Mouse (Mus musculus) myocyte (in vitro differentiated cells): ENCODE results near the gene Gramd1b. TPM values are rescaled to one million over a fixed set of nuclear protein-coding genes. Genes with fewer than 3 reads are reported as not detected.

ENCODE experiments used
- H3K27me3 ChIP-seq: one replicate; pipeline ENCODE4 v1.6.1; 2011; ENCODE audit not compliant: control insufficient read depth, insufficient read depth, insufficient read length
- H3K36me3 ChIP-seq: one replicate; pipeline ENCODE4 v1.6.1; 2011; ENCODE audit not compliant: control insufficient read depth, insufficient read depth
- H3K4me2 ChIP-seq: one replicate; pipeline ENCODE4 v1.6.1; 2011; ENCODE audit warnings: low read depth, control low read depth
- H3K4me3 ChIP-seq: one replicate; pipeline ENCODE4 v1.5.1; 2011; ENCODE audit warnings: mild to moderate bottlenecking, control low read depth, moderate library complexity
- H3K79me2 ChIP-seq: one replicate; pipeline ENCODE4 v1.6.1; 2011; ENCODE audit not compliant: control insufficient read depth, insufficient read depth
- H3ac ChIP-seq: one replicate; pipeline ENCODE4 v1.6.1; 2011; ENCODE audit not compliant: control insufficient read depth, insufficient read length
- CEBPB ChIP-seq: IDR thresholded peaks from 2 replicates; pipeline ENCODE4 v1.6.1; 2011; ENCODE audit warnings: mild to moderate bottlenecking, moderate library complexity; ENCODE audit not compliant: poor library complexity, insufficient read depth, severe bottlenecking
- E2F4 ChIP-seq: IDR thresholded peaks from one replicate; pipeline ENCODE4 v1.6.1; 2011; ENCODE audit warnings: mild to moderate bottlenecking, control low read depth, moderate library complexity; ENCODE audit not compliant: insufficient read depth
- MAX ChIP-seq: IDR thresholded peaks from one replicate; pipeline ENCODE4 v1.6.1; 2011; ENCODE audit warnings: low read depth, mild to moderate bottlenecking, control low read depth
- MYOD1 ChIP-seq, 3 experiments: IDR thresholded peaks; one replicate each; pipeline ENCODE4 v1.6.1; 2011; ENCODE audit warnings: control low read depth in 2 of 3, low read depth in 2 of 3, mild to moderate bottlenecking in 2 of 3, moderate library complexity in 1 of 3; ENCODE audit not compliant: insufficient read length in 2 of 3, control insufficient read depth in 1 of 3
- MYOG ChIP-seq, 3 experiments: IDR thresholded peaks; one replicate each; pipeline ENCODE4 v1.6.1; 2011; ENCODE audit warnings: control low read depth in 2 of 3, low read depth in 2 of 3, mild to moderate bottlenecking in 2 of 3; ENCODE audit not compliant: insufficient read length in 2 of 3, control insufficient read depth in 1 of 3, insufficient read depth in 1 of 3
- POLR2A ChIP-seq: IDR thresholded peaks from one replicate; pipeline ENCODE4 v1.6.1; 2011; ENCODE audit warnings: low read depth, mild to moderate bottlenecking, control low read depth, moderate library complexity; ENCODE audit not compliant: insufficient read length
- POLR2AphosphoS2 ChIP-seq: IDR thresholded peaks from one replicate; pipeline ENCODE4 v1.6.1; 2011; ENCODE audit warnings: low read depth, control low read depth; ENCODE audit not compliant: insufficient read length
- REST ChIP-seq: IDR thresholded peaks from one replicate; pipeline ENCODE4 v1.6.1; 2011; ENCODE audit warnings: mild to moderate bottlenecking, control low read depth, moderate library complexity; ENCODE audit not compliant: insufficient read depth, insufficient read length
- SRF ChIP-seq: IDR thresholded peaks from one replicate; pipeline ENCODE4 v1.6.1; 2011; ENCODE audit warnings: low read depth; ENCODE audit not compliant: control insufficient read depth, insufficient read length
- TCF12 ChIP-seq: IDR thresholded peaks from one replicate; pipeline ENCODE4 v1.6.1; 2011; ENCODE audit warnings: mild to moderate bottlenecking, control low read depth; ENCODE audit not compliant: poor library complexity, insufficient read depth, severe bottlenecking
- TCF3 ChIP-seq: IDR thresholded peaks from one replicate; pipeline ENCODE4 v1.6.1; 2011; ENCODE audit warnings: low read depth, control low read depth; ENCODE audit not compliant: insufficient read length
- USF1 ChIP-seq: IDR thresholded peaks from one replicate; pipeline ENCODE4 v1.6.1; 2011; ENCODE audit warnings: low read depth, mild to moderate bottlenecking, control low read depth, moderate library complexity
- polyA plus RNA-seq: library from polyadenylated mRNA; unstranded; fragments of >200 nt; fragmentation: generic; extraction: Trizol; gene quantifications from one replicate; pipeline ENCODE4 v1.2.1, GENCODE M21; 2012; ENCODE audit warnings: missing spikeins

Gramd1b gene
- polyA plus RNA-seq, 1 experiment = 33.9 TPM

DNA sequence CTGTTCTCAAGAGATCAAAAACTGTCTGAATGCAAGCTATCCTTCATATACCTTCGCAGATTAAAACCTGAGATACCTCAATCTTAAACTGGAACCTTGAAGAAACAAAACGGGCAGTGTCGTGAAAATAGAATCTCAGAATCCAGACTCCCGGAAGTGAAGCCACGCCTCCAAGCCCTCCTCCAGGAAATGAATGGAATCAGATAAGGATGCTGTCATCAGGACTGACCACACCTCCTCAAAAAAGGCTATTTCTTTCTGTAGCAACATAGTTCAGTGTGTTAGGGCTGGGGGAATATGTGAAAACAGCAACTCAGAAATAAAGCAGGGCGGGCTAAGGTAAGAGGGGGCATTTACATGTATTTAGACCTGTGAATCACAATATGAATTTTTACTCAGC is 142.0 kb downstream of the Gramd1b start:
- TF ChIP-seq CEBPB (no peak), USF1 (no peak), TCF3 (no peak), MYOD1 (IDR thresholded peaks at IDR 0.05; ENCODE audit: control insufficient read depth in 1 of 3, insufficient read length in 2 of 3, low read depth in 2 of 3) (no peak), REST (no peak), SRF (no peak), E2F4 (no peak)
- no peak overlapping the region for H3K4me2 ChIP-seq

DNA sequence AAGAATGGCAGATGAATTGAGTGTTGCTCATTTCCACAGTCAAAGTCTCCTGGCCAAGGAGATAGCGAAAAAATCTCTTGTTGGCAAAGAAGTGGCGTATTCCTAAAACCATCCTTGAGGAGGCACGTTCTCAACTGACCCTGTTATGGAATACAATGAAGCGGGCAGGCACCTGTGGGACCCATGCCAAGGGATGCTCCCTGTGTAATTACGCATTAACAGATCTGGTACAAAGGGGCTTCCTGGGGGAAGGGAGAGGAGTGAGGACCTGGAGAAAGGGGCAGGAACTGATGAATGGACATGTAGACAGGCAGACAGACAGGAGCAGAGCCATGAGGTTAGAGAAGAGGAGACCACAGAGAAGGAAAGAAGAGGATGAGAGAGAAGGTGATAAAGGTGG is 146.4 kb downstream of the Gramd1b start:
- H3ac ChIP-seq = no peak overlapping the region
- H3K4me3 ChIP-seq = no peak overlapping the region
- H3K27me3 ChIP-seq = no peaks in the 10 kb centered on the region
- H3K36me3 ChIP-seq = no peaks in the 10 kb centered on the region
- TF ChIP-seq MYOD1 (IDR thresholded peaks at IDR 0.05; ENCODE audit: control insufficient read depth in 1 of 3, insufficient read length in 2 of 3, low read depth in 2 of 3) (no peak), USF1 (no peak), REST (no peak), TCF12 (no peak), SRF (no peak), CEBPB (no peak), TCF3 (no peak), E2F4 (no peak), MYOG (IDR thresholded peaks at IDR 0.05; ENCODE audit: control insufficient read depth in 1 of 3, insufficient read depth in 1 of 3, insufficient read length in 2 of 3, low read depth in 2 of 3) (no peak), MAX (no peak), POLR2AphosphoS2 (no peak), POLR2A (no peak)
- H3K4me2 ChIP-seq = no peak overlapping the region
- peaks cover 3% of the 10 kb centered on the region for H3K79me2 ChIP-seq

More for the DNA sequence above, 142.0 kb downstream of the Gramd1b start:
- H3K36me3 ChIP-seq = no peaks in the 10 kb centered on the region
- H3K4me3 ChIP-seq = no peak overlapping the region
- H3ac ChIP-seq = no peak overlapping the region
- no peaks in the 10 kb centered on the region for H3K27me3 ChIP-seq
- H3K79me2 ChIP-seq = peaks cover 7% of the 10 kb centered on the region

DNA sequence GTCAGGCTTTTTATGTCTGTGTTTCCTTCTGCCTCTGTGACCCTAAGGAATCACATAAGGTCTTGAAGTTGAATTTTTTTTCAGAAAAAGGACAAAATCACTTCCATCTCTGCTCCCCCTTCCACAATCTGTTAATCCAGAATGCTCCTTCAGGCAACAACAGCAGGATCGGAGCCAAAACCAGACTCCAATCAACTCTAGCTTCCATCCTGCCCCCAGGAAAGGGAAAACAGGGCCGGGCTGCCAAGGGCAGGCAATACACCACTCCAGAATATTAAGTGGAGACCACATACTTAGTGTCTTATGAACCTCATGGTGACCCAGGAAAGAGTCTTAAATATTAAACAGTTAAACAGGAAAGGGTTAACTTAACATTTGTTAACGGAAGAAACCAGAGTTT is 148.7 kb downstream of the Gramd1b start:
- peak overlapping the region; percentile 18 for H3K4me2 ChIP-seq
- H3K4me3 ChIP-seq = no peak overlapping the region
- no peaks in the 10 kb centered on the region for H3K27me3 ChIP-seq
- H3K36me3 ChIP-seq = no peaks in the 10 kb centered on the region
- H3ac ChIP-seq = no peak overlapping the region
- H3K79me2 ChIP-seq = peaks cover 8% of the 10 kb centered on the region
- TF ChIP-seq SRF (no peak), POLR2A (no peak), REST (no peak), TCF12 (no peak)

DNA sequence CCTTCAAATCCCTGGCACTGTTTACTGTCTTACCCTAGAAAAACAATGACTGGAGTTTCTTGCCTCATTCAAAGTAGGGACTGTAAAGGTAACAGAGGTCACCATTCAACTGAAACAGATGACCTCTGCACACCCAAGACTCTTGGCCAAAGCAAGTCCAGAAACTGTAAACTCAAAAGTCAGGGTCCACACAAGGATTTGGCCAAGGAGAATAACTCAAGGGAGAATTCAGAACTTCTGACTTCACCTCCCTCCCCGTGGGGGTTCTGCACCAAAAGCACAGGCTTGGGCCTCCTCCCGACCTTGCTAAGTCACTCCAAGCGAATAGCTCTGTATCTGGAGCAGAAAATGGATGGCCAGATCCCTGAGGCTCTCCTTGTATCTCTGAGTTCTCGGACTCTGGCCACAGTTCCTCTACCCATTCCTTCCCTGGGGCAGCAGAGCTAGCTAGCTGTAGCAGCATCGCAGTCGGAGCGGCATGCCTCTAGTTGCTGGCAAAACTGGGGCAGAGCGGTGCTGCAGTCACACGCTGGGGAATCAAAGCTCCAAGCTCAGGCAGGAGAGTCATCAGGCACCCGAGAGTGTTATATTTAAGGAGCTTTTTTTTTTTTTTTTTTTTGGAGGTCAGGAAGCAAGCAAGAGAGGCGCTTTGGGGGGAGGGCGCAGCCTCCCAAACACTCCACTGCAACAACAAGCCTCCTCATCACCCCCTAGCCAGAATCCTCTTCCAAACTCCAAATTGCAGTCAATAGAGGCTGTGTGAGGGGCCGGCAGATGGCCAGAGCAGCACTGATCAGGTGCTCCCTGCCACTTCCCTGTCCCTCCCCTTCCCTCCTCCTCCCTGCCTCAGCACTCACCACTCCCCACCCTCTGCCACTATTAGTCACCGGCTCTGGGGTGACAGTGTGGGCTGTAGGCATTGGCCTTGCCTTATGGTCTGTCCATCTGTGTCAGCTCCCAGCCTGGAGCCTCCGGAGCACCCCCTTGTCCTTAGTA is 149.5 kb downstream of the Gramd1b start:
- H3K36me3 ChIP-seq = no peaks in the 10 kb centered on the region
- no peaks in the 10 kb centered on the region for H3K27me3 ChIP-seq
- no peak overlapping the region for H3ac ChIP-seq
- no peak overlapping the region for H3K4me3 ChIP-seq
- TF ChIP-seq CEBPB = no peak
- no peak for TF ChIP-seq E2F4
- TF ChIP-seq USF1 = no peak
- TF ChIP-seq POLR2AphosphoS2 = no peak
- no peak for TF ChIP-seq TCF3
- TF ChIP-seq MYOG (IDR thresholded peaks at IDR 0.05; ENCODE audit: control insufficient read depth in 1 of 3, insufficient read depth in 1 of 3, insufficient read length in 2 of 3, low read depth in 2 of 3) = peak in 1 of 3 experiments; percentile 21
- TF ChIP-seq MYOD1 (IDR thresholded peaks at IDR 0.05; ENCODE audit: control insufficient read depth in 1 of 3, insufficient read length in 2 of 3, low read depth in 2 of 3) = peak in 1 of 3 experiments; percentile 67
- no peak for TF ChIP-seq MAX
- H3K79me2 ChIP-seq = peaks cover 10% of the 10 kb centered on the region
- H3K4me2 ChIP-seq = peak overlapping the region; percentile 18

DNA sequence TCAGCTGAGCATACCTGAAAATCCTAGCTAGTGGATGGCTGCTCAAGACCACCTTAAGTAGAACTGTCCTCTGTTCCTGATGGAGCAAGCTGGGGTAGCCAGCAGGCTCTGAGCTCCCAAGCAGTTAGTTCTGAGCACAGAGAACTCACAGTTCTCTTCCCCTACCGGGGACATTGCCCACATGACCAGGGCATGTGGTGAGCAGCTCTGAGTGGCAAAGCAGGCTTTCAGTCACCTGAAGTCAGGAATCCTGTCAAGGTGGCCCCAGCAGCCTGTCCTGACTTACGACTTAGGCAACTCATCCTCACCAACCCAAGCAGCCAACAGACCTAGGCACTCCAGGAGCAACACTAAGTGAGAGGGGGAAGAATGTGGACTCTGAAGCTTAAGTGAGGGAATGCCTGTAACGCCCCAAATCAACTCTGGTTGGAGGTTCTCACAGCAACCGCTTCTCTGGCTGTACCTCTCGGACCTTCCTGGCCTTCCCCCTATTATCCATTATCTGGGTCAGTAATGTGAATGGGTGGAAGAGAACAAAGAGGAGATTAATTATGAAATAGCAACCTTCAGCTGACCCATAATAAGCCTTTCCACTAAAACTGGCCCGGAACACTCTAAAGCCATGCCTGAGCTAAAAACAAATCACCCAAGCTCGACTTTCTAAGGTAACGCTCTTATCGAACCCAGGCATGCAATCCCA is 154.3 kb downstream of the Gramd1b start:
- no peak overlapping the region for H3K4me2 ChIP-seq
- no peaks in the 10 kb centered on the region for H3K27me3 ChIP-seq
- TF ChIP-seq MYOD1 (IDR thresholded peaks at IDR 0.05; ENCODE audit: control insufficient read depth in 1 of 3, insufficient read length in 2 of 3, low read depth in 2 of 3) = no peak
- TF ChIP-seq USF1 = no peak
- no peak for TF ChIP-seq E2F4
- TF ChIP-seq REST = no peak

More for the DNA sequence above, 154.3 kb downstream of the Gramd1b start:
- peaks cover 7% of the 10 kb centered on the region for H3K79me2 ChIP-seq
- no peaks in the 10 kb centered on the region for H3K36me3 ChIP-seq
- no peak overlapping the region for H3ac ChIP-seq
- no peak overlapping the region for H3K4me3 ChIP-seq
